Mouse (Mus musculus): ENCODE measurements around the gene Slc22a14. TPM values are rescaled to one million over a fixed set of nuclear protein-coding genes. Genes with fewer than 3 reads are reported as not detected.
"Not testable (repeated sequence)": the region's sequence is repeated elsewhere in the genome, so short reads cannot be mapped to it uniquely, and the experiment has no call there.

Gene Slc22a14
- total and polyA plus RNA-seq, 2 experiments: not detected

DNA sequence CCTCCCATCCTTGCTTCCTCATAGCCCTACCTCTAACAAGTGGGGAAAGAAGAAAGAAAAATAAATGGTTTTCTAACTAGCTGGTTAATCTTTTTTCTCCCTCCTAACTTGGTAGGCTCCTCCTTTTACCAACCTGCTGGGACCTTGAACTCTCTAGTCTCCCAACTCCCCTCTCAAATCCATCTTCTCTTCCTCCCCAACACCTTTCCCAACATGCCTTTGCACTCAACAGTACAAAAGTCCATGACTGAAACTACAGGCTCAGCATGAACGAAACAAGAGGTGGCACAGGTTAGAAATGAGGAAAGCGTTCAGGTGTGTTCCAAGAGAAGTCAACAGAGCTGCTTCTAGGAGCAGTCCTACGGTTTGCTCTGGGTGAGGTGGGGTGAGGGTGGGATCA, 126.1 kb downstream of the Slc22a14 start:
- TF ChIP-seq CTCF (IDR thresholded peaks at IDR 0.05; ENCODE audit: low read depth, low read length) (no peak), POLR2A (IDR thresholded peaks at IDR 0.05; ENCODE audit: extremely low read depth, insufficient read depth, low read length) (no peak)
- H3K4me1 ChIP-seq (ENCODE audit: control insufficient read depth, insufficient read depth, low read length): no peaks in the 10 kb centered on the region
- H3K4me3 ChIP-seq (ENCODE audit: insufficient read depth, low read depth, low read length): no peak overlapping the region
- no peak overlapping the region for H3K27ac ChIP-seq (replicated peaks; ENCODE audit: insufficient read depth, low read depth, low read length)
- H3K79me2 ChIP-seq (ENCODE audit: control insufficient read depth, insufficient read depth, low read length): no peaks in the 10 kb centered on the region
- H3K27me3 ChIP-seq (ENCODE audit: control insufficient read depth, insufficient read depth, low read length): no peaks in the 10 kb centered on the region
- DNase-seq (ENCODE audit: extremely low read depth, low read depth, low spot score): no peak
- H3K9ac ChIP-seq (ENCODE audit: low read depth, low read length): no peak overlapping the region
- H3K36me3 ChIP-seq (ENCODE audit: control insufficient read depth, insufficient read depth, low read length): peaks cover 20% of the 10 kb centered on the region
- 88% methylated on average over 3 of the region's 3 CpGs for WGBS

DNA sequence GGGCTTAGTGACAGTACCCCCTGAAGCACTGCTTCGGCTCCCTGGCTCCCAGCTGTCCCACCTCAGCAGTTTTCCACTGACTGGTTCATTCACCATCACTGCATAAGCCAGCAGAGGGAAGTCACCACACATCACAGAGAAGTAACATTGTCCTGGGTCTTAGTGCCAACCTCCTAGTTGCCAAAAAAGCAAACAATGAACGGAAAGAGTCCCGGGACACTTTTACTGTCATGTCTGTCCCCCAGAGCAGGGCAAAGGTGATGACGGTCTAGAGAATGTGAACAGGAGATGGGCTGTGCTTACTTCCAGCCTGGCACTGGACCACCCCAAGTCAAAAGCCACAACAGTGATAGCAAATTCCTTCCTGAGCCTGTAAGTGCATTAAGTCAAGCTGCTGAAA, 126.6 kb downstream of the Slc22a14 start:
- TF ChIP-seq CTCF (IDR thresholded peaks at IDR 0.05; ENCODE audit: low read depth, low read length): no peak
- TF ChIP-seq POLR2A (IDR thresholded peaks at IDR 0.05; ENCODE audit: extremely low read depth, insufficient read depth, low read length): no peak
- H3K4me3 ChIP-seq (ENCODE audit: insufficient read depth, low read depth, low read length): no peak overlapping the region
- 52% methylated on average over 4 of the region's 4 CpGs for WGBS
- no peaks in the 10 kb centered on the region for H3K4me1 ChIP-seq (ENCODE audit: control insufficient read depth, insufficient read depth, low read length)
- no peak overlapping the region for H3K9ac ChIP-seq (ENCODE audit: low read depth, low read length)
- H3K36me3 ChIP-seq (ENCODE audit: control insufficient read depth, insufficient read depth, low read length): peaks cover 20% of the 10 kb centered on the region
- no peaks in the 10 kb centered on the region for H3K79me2 ChIP-seq (ENCODE audit: control insufficient read depth, insufficient read depth, low read length)
- no peak for DNase-seq (ENCODE audit: extremely low read depth, low read depth, low spot score)
- no peaks in the 10 kb centered on the region for H3K27me3 ChIP-seq (ENCODE audit: control insufficient read depth, insufficient read depth, low read length)
- H3K27ac ChIP-seq (replicated peaks; ENCODE audit: insufficient read depth, low read depth, low read length): no peak overlapping the region

DNA sequence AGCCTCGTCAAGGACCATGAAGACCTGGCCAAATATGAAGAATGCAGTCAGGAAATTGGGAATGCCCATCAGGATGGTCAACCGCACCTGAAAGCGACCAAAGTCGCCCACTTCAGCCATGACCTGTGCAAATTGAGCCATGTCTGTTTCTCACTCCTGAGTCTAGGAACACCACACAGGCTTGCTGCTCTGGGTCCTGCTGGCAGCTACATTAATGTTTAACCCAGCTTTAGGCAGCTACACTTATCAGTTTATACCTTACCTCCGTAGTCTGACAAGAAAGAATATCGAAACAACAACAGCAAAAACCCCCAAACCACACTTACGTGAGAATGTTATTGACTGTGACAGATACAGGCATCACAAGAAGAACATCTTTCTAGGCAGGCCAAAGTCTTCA, 133.8 kb downstream of the Slc22a14 start:
- no peak overlapping the region for H3K4me3 ChIP-seq (ENCODE audit: insufficient read depth, low read depth, low read length)
- no peaks in the 10 kb centered on the region for H3K79me2 ChIP-seq (ENCODE audit: control insufficient read depth, insufficient read depth, low read length)
- no peaks in the 10 kb centered on the region for H3K27me3 ChIP-seq (ENCODE audit: control insufficient read depth, insufficient read depth, low read length)
- H3K4me1 ChIP-seq (ENCODE audit: control insufficient read depth, insufficient read depth, low read length): no peaks in the 10 kb centered on the region
- no peak overlapping the region for H3K9ac ChIP-seq (ENCODE audit: low read depth, low read length)
- H3K36me3 ChIP-seq (ENCODE audit: control insufficient read depth, insufficient read depth, low read length): no peaks in the 10 kb centered on the region
- TF ChIP-seq POLR2A (IDR thresholded peaks at IDR 0.05; ENCODE audit: extremely low read depth, insufficient read depth, low read length): no peak
- no peak for TF ChIP-seq CTCF (IDR thresholded peaks at IDR 0.05; ENCODE audit: low read depth, low read length)
- no peak overlapping the region for H3K27ac ChIP-seq (replicated peaks; ENCODE audit: insufficient read depth, low read depth, low read length)
- 44% methylated on average over 7 of the region's 7 CpGs for WGBS
- DNase-seq (ENCODE audit: extremely low read depth, low read depth, low spot score): no peak

DNA sequence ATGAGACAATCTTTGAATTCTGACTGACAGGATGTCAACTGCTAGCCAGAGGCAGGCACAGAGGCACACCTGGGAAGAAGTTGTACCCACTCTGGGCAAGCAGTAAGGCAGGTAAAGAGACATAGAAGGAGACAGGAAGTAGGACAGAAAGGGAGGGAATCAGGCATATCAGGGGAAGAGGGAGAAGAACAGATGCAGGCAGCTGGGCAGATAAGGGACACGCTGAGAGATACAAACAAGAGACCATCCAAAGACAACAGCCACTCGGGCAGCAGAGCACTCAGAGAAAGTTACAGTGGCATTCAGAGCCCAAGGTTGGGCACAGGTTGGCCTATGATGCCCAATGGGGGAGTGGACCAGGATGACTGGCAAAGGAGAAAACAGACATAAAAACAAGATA, 134.5 kb downstream of the Slc22a14 start:
- TF ChIP-seq POLR2A (IDR thresholded peaks at IDR 0.05; ENCODE audit: extremely low read depth, insufficient read depth, low read length) (no peak), CTCF (IDR thresholded peaks at IDR 0.05; ENCODE audit: low read depth, low read length) (no peak)
- H3K4me1 ChIP-seq (ENCODE audit: control insufficient read depth, insufficient read depth, low read length): no peaks in the 10 kb centered on the region
- H3K4me3 ChIP-seq (ENCODE audit: insufficient read depth, low read depth, low read length): no peak overlapping the region
- H3K27ac ChIP-seq (replicated peaks; ENCODE audit: insufficient read depth, low read depth, low read length): no peak overlapping the region
- 71% methylated on average over 2 of the region's 2 CpGs for WGBS
- DNase-seq (ENCODE audit: extremely low read depth, low read depth, low spot score): no peak
- no peak overlapping the region for H3K9ac ChIP-seq (ENCODE audit: low read depth, low read length)
- no peaks in the 10 kb centered on the region for H3K27me3 ChIP-seq (ENCODE audit: control insufficient read depth, insufficient read depth, low read length)
- H3K79me2 ChIP-seq (ENCODE audit: control insufficient read depth, insufficient read depth, low read length): no peaks in the 10 kb centered on the region
- H3K36me3 ChIP-seq (ENCODE audit: control insufficient read depth, insufficient read depth, low read length): no peaks in the 10 kb centered on the region

DNA sequence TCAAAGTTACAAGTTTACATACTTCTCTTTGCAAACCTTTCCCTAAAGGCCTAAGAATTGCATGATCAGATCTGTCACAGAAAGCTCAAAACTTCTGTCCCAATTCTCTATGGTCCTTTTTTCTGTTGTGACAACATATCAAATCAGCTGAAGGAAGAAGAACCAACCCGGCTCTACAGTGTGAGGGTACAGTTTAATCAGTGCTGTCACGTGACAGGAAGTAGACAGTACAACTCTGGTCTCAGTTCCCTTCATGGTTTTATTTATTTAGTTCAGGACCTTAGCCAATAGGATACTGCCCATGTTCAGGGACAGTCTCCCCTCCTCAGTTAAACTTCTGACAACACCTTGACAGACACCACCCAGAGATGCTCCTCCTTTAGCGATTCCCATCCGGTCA, 145.1 kb downstream of the Slc22a14 start:
- Histone ChIP-seq H3K36me3 (ENCODE audit: control insufficient read depth, insufficient read depth, low read length) (peaks cover 3% of the 10 kb centered on the region; the same call in 1 of the 2 replicates), H3K27me3 (ENCODE audit: control insufficient read depth, insufficient read depth, low read length) (no peaks in the 10 kb centered on the region), H3K27ac (replicated peaks; ENCODE audit: insufficient read depth, low read depth, low read length) (no peak overlapping the region), H3K4me1 (ENCODE audit: control insufficient read depth, insufficient read depth, low read length) (peaks cover under 1% of the 10 kb centered on the region; the same call in 1 of the 2 replicates), H3K4me3 (ENCODE audit: insufficient read depth, low read depth, low read length) (no peak overlapping the region), H3K79me2 (ENCODE audit: control insufficient read depth, insufficient read depth, low read length) (no peaks in the 10 kb centered on the region), H3K9ac (ENCODE audit: low read depth, low read length) (no peak overlapping the region)
- TF ChIP-seq CTCF (IDR thresholded peaks at IDR 0.05; ENCODE audit: low read depth, low read length): no peak
- TF ChIP-seq POLR2A (IDR thresholded peaks at IDR 0.05; ENCODE audit: extremely low read depth, insufficient read depth, low read length): no peak
- 67% methylated on average over 4 of the region's 4 CpGs for WGBS
- DNase-seq (ENCODE audit: extremely low read depth, low read depth, low spot score): no peak

DNA sequence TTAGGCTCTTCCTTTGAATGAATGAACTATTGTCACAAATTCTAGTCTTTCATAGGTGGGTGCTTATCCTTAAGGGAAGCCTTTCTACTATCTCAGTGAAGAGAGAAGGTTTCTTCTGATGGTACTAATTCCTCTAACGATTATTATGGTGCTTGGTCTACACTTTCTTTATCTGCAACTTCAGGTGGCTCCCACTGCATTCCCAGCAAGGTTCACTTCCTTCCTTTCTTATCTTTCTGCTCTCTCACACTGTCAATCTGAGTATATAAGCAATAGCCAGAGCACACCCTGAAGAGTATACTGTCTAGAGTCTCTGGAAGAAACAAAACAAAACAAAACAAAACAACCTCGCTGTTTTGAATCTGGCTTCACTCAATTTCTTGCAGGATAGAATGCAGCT, 145.7 kb downstream of the Slc22a14 start:
- DNase-seq (ENCODE audit: extremely low read depth, low read depth, low spot score): no peak
- no peak for TF ChIP-seq CTCF (IDR thresholded peaks at IDR 0.05; ENCODE audit: low read depth, low read length)
- no peak for TF ChIP-seq POLR2A (IDR thresholded peaks at IDR 0.05; ENCODE audit: extremely low read depth, insufficient read depth, low read length)
- Histone ChIP-seq H3K27ac (replicated peaks; ENCODE audit: insufficient read depth, low read depth, low read length) (no peak overlapping the region), H3K4me3 (ENCODE audit: insufficient read depth, low read depth, low read length) (no peak overlapping the region), H3K4me1 (ENCODE audit: control insufficient read depth, insufficient read depth, low read length) (peaks cover 4% of the 10 kb centered on the region; the same call in 1 of the 2 replicates), H3K79me2 (ENCODE audit: control insufficient read depth, insufficient read depth, low read length) (no peaks in the 10 kb centered on the region), H3K36me3 (ENCODE audit: control insufficient read depth, insufficient read depth, low read length) (peaks cover 3% of the 10 kb centered on the region; the same call in 1 of the 2 replicates), H3K27me3 (ENCODE audit: control insufficient read depth, insufficient read depth, low read length) (no peaks in the 10 kb centered on the region), H3K9ac (ENCODE audit: low read depth, low read length) (no peak overlapping the region)
- 76% methylated on average over 2 of the region's 2 CpGs for WGBS

DNA sequence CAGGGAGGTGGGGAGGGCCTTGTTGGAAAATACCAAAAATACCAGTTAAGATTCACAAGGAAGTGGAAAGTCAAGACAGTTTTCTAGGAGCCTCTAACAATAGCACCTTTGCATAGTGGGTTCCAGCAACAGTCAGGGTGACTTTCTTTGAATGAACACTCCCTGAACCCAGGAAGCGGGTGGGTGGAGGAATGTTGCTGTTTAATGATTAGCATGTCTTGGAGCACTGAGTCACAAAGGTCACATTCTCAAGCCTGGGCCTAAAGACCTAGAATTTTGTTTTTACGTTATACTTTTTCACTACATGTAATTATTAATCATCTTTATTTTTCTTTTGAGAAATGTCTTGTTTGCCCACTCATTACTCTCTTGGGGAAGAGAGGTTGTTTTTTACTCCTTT, 150.0 kb downstream of the Slc22a14 start:
- H3K27ac ChIP-seq (replicated peaks; ENCODE audit: insufficient read depth, low read depth, low read length); H3K36me3 ChIP-seq (ENCODE audit: control insufficient read depth, insufficient read depth, low read length); H3K27me3 ChIP-seq (ENCODE audit: control insufficient read depth, insufficient read depth, low read length); H3K9ac ChIP-seq (ENCODE audit: low read depth, low read length); H3K4me3 ChIP-seq (ENCODE audit: insufficient read depth, low read depth, low read length); H3K79me2 ChIP-seq (ENCODE audit: control insufficient read depth, insufficient read depth, low read length); H3K4me1 ChIP-seq (ENCODE audit: control insufficient read depth, insufficient read depth, low read length): not testable (repeated sequence)
- WGBS: 26% methylated on average over 2 of the region's 2 CpGs
- DNase-seq (ENCODE audit: extremely low read depth, low read depth, low spot score): peak; percentile 60
